In the genomic region with DNA sequence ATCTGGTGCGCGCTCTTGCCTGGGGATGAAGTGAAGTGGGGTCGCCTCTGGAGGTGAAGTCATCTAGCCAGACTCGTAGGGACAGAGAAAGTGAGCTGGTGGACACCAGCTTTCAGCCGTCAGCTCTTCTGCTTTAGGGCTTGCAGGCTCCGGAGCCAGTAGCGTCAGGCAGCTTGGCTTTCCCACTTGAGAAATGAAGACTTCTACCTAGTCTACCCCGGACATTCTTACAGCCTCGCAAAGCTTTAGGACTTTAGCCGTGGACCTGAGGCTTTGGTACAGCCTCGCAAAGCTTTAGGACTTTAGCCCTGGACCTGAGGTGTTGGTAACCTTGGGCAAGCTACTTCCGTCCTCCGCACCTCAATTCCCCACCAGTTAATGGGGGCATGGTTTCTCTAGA, we compare ENCODE assay signal across 8 mouse cellular contexts. TPM values are rescaled to one million over a fixed set of nuclear protein-coding genes. Genes with fewer than 3 reads are reported as not detected.
DNase-seq lines count a peak whose midpoint lies in the region; ATAC-seq and TF ChIP-seq lines count a peak whose summit lies in the region.

No protein-coding gene starts in this region.

- peak overlapping the region; percentile 71 for H3K9ac ChIP-seq in heart, embryonic 14.5 days (ENCODE audit: low read length)
- peak overlapping the region; percentile 71 for H3K9ac ChIP-seq in intestine, postnatal 0 days (ENCODE audit: low read depth, low read length)
- peak overlapping the region; percentile 49 for H3K9ac ChIP-seq in midbrain, embryonic 12.5 days (replicated peaks)

- H3K9me3 ChIP-seq in heart, embryonic 14.5 days (ENCODE audit: control insufficient read depth, low read length): no peaks in the 10 kb centered on the region
- no peaks in the 10 kb centered on the region for H3K9me3 ChIP-seq in intestine, postnatal 0 days (ENCODE audit: control insufficient read depth)
- no peaks in the 10 kb centered on the region for H3K9me3 ChIP-seq in midbrain, embryonic 12.5 days

- peak overlapping the region; percentile 98 for H3K4me2 ChIP-seq in heart, embryonic 14.5 days (ENCODE audit: low read length)
- H3K4me2 ChIP-seq in intestine, postnatal 0 days (replicated peaks; ENCODE audit: low read depth): peak overlapping the region; percentile 96
- peak overlapping the region; percentile 68 for H3K4me2 ChIP-seq in midbrain, embryonic 12.5 days (replicated peaks)

- no peak for TF ChIP-seq CTCF in cortical plate, adult 2 months (IDR thresholded peaks at IDR 0.05; ENCODE audit: extremely low read depth, insufficient read depth, low read length)
- no peak for TF ChIP-seq CTCF in intestine, postnatal 0 days (IDR thresholded peaks at IDR 0.05; ENCODE audit: low read depth)

- peaks cover 15 to 23% of the 10 kb centered on the region in 2 experiments for H3K4me1 ChIP-seq in heart, embryonic 14.5 days (ENCODE audit: control insufficient read depth in 2 of 2, insufficient read depth in 2 of 2, low read length in 2 of 2)
- H3K4me1 ChIP-seq in cortical plate, adult 2 months (ENCODE audit: control insufficient read depth, insufficient read depth, low read length): 0 out of 2 replicates have a peak, but pooled peaks cover 2% of the 10 kb centered on the region
- no peaks in the 10 kb centered on the region for H3K4me1 ChIP-seq in intestine, postnatal 0 days (replicated peaks; ENCODE audit: control insufficient read depth, insufficient read depth, low read length)
- peaks cover 17% of the 10 kb centered on the region; the same call in 1 of the 2 replicates for H3K4me1 ChIP-seq in midbrain, embryonic 12.5 days

- H3K27me3 ChIP-seq in heart, embryonic 14.5 days (ENCODE audit: control insufficient read depth, insufficient read depth, low read length): peaks cover 22% of the 10 kb centered on the region
- no peaks in the 10 kb centered on the region for H3K27me3 ChIP-seq in intestine, postnatal 0 days (replicated peaks; ENCODE audit: control insufficient read depth, insufficient read depth, low read length)
- peaks cover 22% of the 10 kb centered on the region for H3K27me3 ChIP-seq in midbrain, embryonic 12.5 days

- WGBS in heart, embryonic 14.5 days: 4% methylated on average over 13 of the region's 13 CpGs
- under 1% methylated on average over 13 of the region's 13 CpGs for WGBS in intestine, postnatal 0 days
- WGBS in midbrain, embryonic 12.5 days: 4% methylated on average over 13 of the region's 13 CpGs

- DNase-seq in heart, adult 8-10 months (ENCODE audit: low spot score): no peak
- DNase-seq in spleen, postnatal 36 days (ENCODE audit: low spot score in 2 of 2): no peak
- DNase-seq in gastrocnemius, postnatal 14 days: no peak

- TF ChIP-seq POLR2A in cortical plate, adult 2 months (IDR thresholded peaks at IDR 0.05; ENCODE audit: extremely low read depth, insufficient read depth, low read length): no peak

- peak overlapping the region; percentile 59 to 63 for H3K4me3 ChIP-seq in heart, embryonic 14.5 days (ENCODE audit: control insufficient read depth in 1 of 2, insufficient read depth in 1 of 2, low read depth in 1 of 2, low read length in 2 of 2)
- peak overlapping the region; percentile 36 for H3K4me3 ChIP-seq in cortical plate, adult 2 months (ENCODE audit: insufficient read depth, low read length)
- peak overlapping the region; percentile 73 for H3K4me3 ChIP-seq in intestine, postnatal 0 days (ENCODE audit: low read depth, low read length)
- peak overlapping the region; percentile 41 for H3K4me3 ChIP-seq in midbrain, embryonic 12.5 days

- H3K27ac ChIP-seq in heart, embryonic 14.5 days (replicated peaks in 1 of 2; ENCODE audit: control insufficient read depth in 1 of 2, insufficient read depth in 1 of 2, low read depth in 2 of 2, low read length in 2 of 2): no peak overlapping the region
- no peak overlapping the region for H3K27ac ChIP-seq in cortical plate, adult 2 months (ENCODE audit: insufficient read depth, low read length)
- peak overlapping the region; percentile 82 for H3K27ac ChIP-seq in intestine, postnatal 0 days (ENCODE audit: low read depth, low read length)
- H3K27ac ChIP-seq in midbrain, embryonic 12.5 days (replicated peaks): no peak overlapping the region

- no peak for ATAC-seq in heart, embryonic 14.5 days (ENCODE audit: insufficient number of reproducible peaks, insufficient read depth, low FRiP score, low read depth)
- ATAC-seq in intestine, postnatal 0 days: peak; percentile 50
- ATAC-seq in midbrain, embryonic 12.5 days (ENCODE audit: low FRiP score, low read depth): no peak; the same call in 1 of the 2 replicates
- ATAC-seq in granulocyte monocyte progenitor cell, adult 5-6 weeks (replicated peaks; ENCODE audit: poor library complexity, severe bottlenecking): no peak

- intact Hi-C loops in gastrocnemius, postnatal 14 days (cut with DNase I; ENCODE audit: low total_unique reads): no loop called here

- no peaks in the 10 kb centered on the region; the same call in 1 of the 2 replicates for H3K36me3 ChIP-seq in heart, embryonic 14.5 days (ENCODE audit: control insufficient read depth, insufficient read depth, low read length)
- peaks cover 11% of the 10 kb centered on the region; the same call in 1 of the 2 replicates for H3K36me3 ChIP-seq in intestine, postnatal 0 days (ENCODE audit: control insufficient read depth, insufficient read depth)
- no peaks in the 10 kb centered on the region for H3K36me3 ChIP-seq in midbrain, embryonic 12.5 days

RNA-seq across cellular contexts. Expression of a gene that starts 0.4 kb away (rescaled TPM):
- 26.7 and 29.2 TPM in 2 replicates for polyA plus RNA-seq in heart, embryonic 14.5 days (2014; fragmentation: Nextera tagmentation; extraction: Ambion mirVana)
- total RNA-seq in heart, adult 8-10 months (2022): 10 to 100 TPM; 27.2 to 40.0 (median 28.4) TPM
- 16.3 and 19.1 TPM in 2 replicates for polyA plus RNA-seq in cortical plate, adult 2 months (2012; rRNA removed)
- polyA plus RNA-seq in intestine, postnatal 0 days (2015; fragmentation: Nextera tagmentation; extraction: Ambion mirVana): 31.2 and 35.3 TPM in 2 replicates
- polyA plus RNA-seq in midbrain, embryonic 12.5 days (2016; fragmentation: Nextera tagmentation; extraction: Ambion mirVana): 13.3 and 15.0 TPM in 2 replicates
- 59.2 and 81.5 TPM in 2 replicates for total RNA-seq in granulocyte monocyte progenitor cell, adult 5-6 weeks (2014; fragmentation: Nextera tagmentation)
- total RNA-seq in granulocyte monocyte progenitor cell, adult 5-6 weeks (2017): 27.4 and 64.6 TPM in 2 replicates
- total RNA-seq in gastrocnemius, postnatal 14 days (2021): 10 to 100 TPM; 19.5 to 21.0 TPM

RNA-seq across cellular contexts. Expression of a gene that starts 31.4 kb away (rescaled TPM):
- polyA plus RNA-seq in heart, embryonic 14.5 days (2014; fragmentation: Nextera tagmentation; extraction: Ambion mirVana): 41.9 and 61.7 TPM in 2 replicates
- 10 to 100 TPM; 57.4 to 86.0 (median 69.5) TPM for total RNA-seq in heart, adult 8-10 months (2022)
- 94.2 and 95.5 TPM in 2 replicates for polyA plus RNA-seq in cortical plate, adult 2 months (2012; rRNA removed)
- 63.7 and 71.7 TPM in 2 replicates for polyA plus RNA-seq in intestine, postnatal 0 days (2015; fragmentation: Nextera tagmentation; extraction: Ambion mirVana)
- polyA plus RNA-seq in midbrain, embryonic 12.5 days (2016; fragmentation: Nextera tagmentation; extraction: Ambion mirVana): 5.2 and 6.4 TPM in 2 replicates
- 18.5 and 36.0 TPM in 2 replicates for total RNA-seq in granulocyte monocyte progenitor cell, adult 5-6 weeks (2014; fragmentation: Nextera tagmentation)
- 11.8 and 30.5 TPM in 2 replicates for total RNA-seq in granulocyte monocyte progenitor cell, adult 5-6 weeks (2017)
- total RNA-seq in gastrocnemius, postnatal 14 days (2021): 10 to 100 TPM; 19.1 to 19.9 TPM

RNA-seq across cellular contexts. Expression of a gene that starts 46.3 kb away (rescaled TPM):
- 21.3 and 25.5 TPM in 2 replicates for polyA plus RNA-seq in heart, embryonic 14.5 days (2014; fragmentation: Nextera tagmentation; extraction: Ambion mirVana)
- 10 to 100 TPM in 2 of 4 experiments, 1 to 10 TPM in 2; 5.7 to 12.3 (median 9.3) TPM for total RNA-seq in heart, adult 8-10 months (2022)
- polyA plus RNA-seq in cortical plate, adult 2 months (2012; rRNA removed): 65.1 and 74.5 TPM in 2 replicates
- polyA plus RNA-seq in intestine, postnatal 0 days (2015; fragmentation: Nextera tagmentation; extraction: Ambion mirVana): 5.2 and 6.2 TPM in 2 replicates
- 18.5 and 19.3 TPM in 2 replicates for polyA plus RNA-seq in midbrain, embryonic 12.5 days (2016; fragmentation: Nextera tagmentation; extraction: Ambion mirVana)
- total RNA-seq in granulocyte monocyte progenitor cell, adult 5-6 weeks (2014; fragmentation: Nextera tagmentation): 26.8 and 43.6 TPM in 2 replicates
- total RNA-seq in granulocyte monocyte progenitor cell, adult 5-6 weeks (2017): 6.6 and 12.2 TPM in 2 replicates
- total RNA-seq in gastrocnemius, postnatal 14 days (2021): 1 to 10 TPM; 5.7 to 7.3 TPM
